Comparison of ENCODE assay signal across 25 mouse cellular contexts in the genomic region with DNA sequence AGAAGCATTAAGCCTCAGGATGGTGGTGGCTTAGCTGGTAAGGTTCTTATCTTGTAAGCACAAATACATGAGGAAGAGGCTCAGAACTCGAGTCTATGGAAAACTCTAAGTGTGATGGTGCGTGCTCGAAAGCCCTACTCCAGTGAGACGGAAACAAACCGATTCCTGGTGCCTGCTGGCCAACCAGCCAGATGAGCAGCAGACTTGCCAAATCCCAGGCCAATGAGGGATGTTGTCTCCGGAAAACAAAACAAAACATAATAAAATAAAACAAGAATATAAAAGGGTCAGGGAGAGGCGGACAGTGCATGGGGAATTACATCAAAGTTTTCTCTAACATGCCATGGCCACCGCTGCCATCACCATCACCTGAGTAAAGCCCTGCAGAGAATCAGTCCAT.
A peak's percentile ranks its signal among the peaks of the same experiment; 100 is the strongest.
DNase-seq lines count a peak whose midpoint lies in the region; ATAC-seq and TF ChIP-seq lines count a peak whose summit lies in the region.
"Had no signal": no experiment of that assay in that cellular context is flagged by ENCODE, and none has a peak within 500 bp of the region (broad histone marks: within the 10 kb centered on the region; RNA-seq: fewer than 3 reads in every experiment).

No protein-coding gene starts in this region.

- H3K27me3 ChIP-seq in heart, adult 2 months (ENCODE audit: control insufficient read depth, insufficient read depth, low read length), result no peaks in the 10 kb centered on the region
- no peaks in the 10 kb centered on the region for H3K27me3 ChIP-seq in heart, embryonic 15.5 days
- no peaks in the 10 kb centered on the region for H3K27me3 ChIP-seq in midbrain, embryonic 15.5 days (replicated peaks)
- H3K27me3 ChIP-seq in midbrain, embryonic 16.5 days (ENCODE audit: control insufficient read depth, insufficient read depth, low read depth, low read length), result no peaks in the 10 kb centered on the region
- H3K27me3 ChIP-seq: hindbrain, embryonic 13.5 days; neural tube, embryonic 15.5 days; stomach, embryonic 15.5 days had no signal

- TF ChIP-seq EP300 in heart, adult 2 months (IDR thresholded peaks at IDR 0.05; ENCODE audit: insufficient read depth, low read depth, low read length), result no peak

- TF ChIP-seq POLR2A in heart, adult 2 months (IDR thresholded peaks at IDR 0.05; ENCODE audit: insufficient read depth, low read depth, low read length), result no peak

- H3K36me3 ChIP-seq in heart, adult 2 months (ENCODE audit: control insufficient read depth, insufficient read depth, low read length), result peaks cover 13% of the 10 kb centered on the region
- 0 out of 2 replicates have a peak, but pooled peaks cover 4% of the 10 kb centered on the region for H3K36me3 ChIP-seq in heart, embryonic 15.5 days
- no peaks in the 10 kb centered on the region for H3K36me3 ChIP-seq in midbrain, embryonic 15.5 days (replicated peaks)
- H3K36me3 ChIP-seq in midbrain, embryonic 16.5 days (ENCODE audit: control insufficient read depth, insufficient read depth, low read length), result no peaks in the 10 kb centered on the region
- H3K36me3 ChIP-seq: hindbrain, embryonic 13.5 days; neural tube, embryonic 15.5 days had no signal

- DNase-seq in heart, adult 2 months, result no peak
- no peak for DNase-seq in heart, adult 9 months (ENCODE audit: low spot score in 2 of 2)
- no peak for DNase-seq in heart, postnatal 14 days
- DNase-seq: adrenal gland, postnatal 25 days; B cell, adult 2 months; cerebellum, adult 11-12 months; gastrocnemius, postnatal 36 days; heart, postnatal 10 days; kidney, adult 8-10 months; layer of hippocampus, postnatal 36 days; liver; lung, adult 2 months; lung, postnatal 10 days; retina, postnatal 1 day; right cerebral cortex, postnatal 25 days had no signal

- no peaks in the 10 kb centered on the region for H3K9me3 ChIP-seq in heart, embryonic 15.5 days (replicated peaks)
- H3K9me3 ChIP-seq in midbrain, embryonic 15.5 days, result no peaks in the 10 kb centered on the region
- no peaks in the 10 kb centered on the region for H3K9me3 ChIP-seq in midbrain, embryonic 16.5 days (replicated peaks; ENCODE audit: control insufficient read depth, low read length, poor library complexity, severe bottlenecking)
- H3K9me3 ChIP-seq: hindbrain, embryonic 13.5 days; neural tube, embryonic 15.5 days; stomach, embryonic 15.5 days had no signal

- H3K9ac ChIP-seq in heart, adult 2 months (ENCODE audit: low read depth, low read length), result no peak overlapping the region
- H3K9ac ChIP-seq in heart, embryonic 15.5 days, result no peak overlapping the region
- H3K9ac ChIP-seq in midbrain, embryonic 15.5 days, result no peak overlapping the region
- H3K9ac ChIP-seq in midbrain, embryonic 16.5 days (ENCODE audit: low read depth, low read length), result no peak overlapping the region
- H3K9ac ChIP-seq: hindbrain, embryonic 13.5 days; liver, embryonic 14.5 days; neural tube, embryonic 15.5 days; stomach, embryonic 15.5 days had no signal

- H3K79me2 ChIP-seq in heart, adult 2 months (replicated peaks; ENCODE audit: control insufficient read depth, insufficient read depth, low read length), result peaks cover 5% of the 10 kb centered on the region; the same call in 1 of the 2 replicates

- 65% methylated on average over 8 of the region's 8 CpGs for WGBS in heart, adult 2 months
- WGBS in heart, embryonic 15.5 days, result 74% methylated on average over 8 of the region's 8 CpGs
- 86% methylated on average over 8 of the region's 8 CpGs for WGBS in midbrain, embryonic 15.5 days
- 80% methylated on average over 8 of the region's 8 CpGs for WGBS in midbrain, embryonic 16.5 days

- peaks cover 19% of the 10 kb centered on the region for H3K4me1 ChIP-seq in heart, adult 2 months (ENCODE audit: control insufficient read depth, insufficient read depth, low read length)
- H3K4me1 ChIP-seq in heart, embryonic 15.5 days (replicated peaks), result peaks cover 49% of the 10 kb centered on the region
- H3K4me1 ChIP-seq in midbrain, embryonic 15.5 days, result peaks cover 28% of the 10 kb centered on the region
- peaks cover 27% of the 10 kb centered on the region for H3K4me1 ChIP-seq in midbrain, embryonic 16.5 days (ENCODE audit: control insufficient read depth, insufficient read depth, low read length)
- H3K4me1 ChIP-seq: stomach, embryonic 15.5 days had no signal

- no peak overlapping the region for H3K4me3 ChIP-seq in heart, adult 2 months
- no peak overlapping the region for H3K4me3 ChIP-seq in heart, embryonic 15.5 days
- no peak overlapping the region for H3K4me3 ChIP-seq in midbrain, embryonic 15.5 days
- H3K4me3 ChIP-seq in midbrain, embryonic 16.5 days (ENCODE audit: low read depth, low read length), result no peak overlapping the region
- H3K4me3 ChIP-seq: hindbrain, embryonic 13.5 days; neural tube, embryonic 15.5 days; stomach, embryonic 15.5 days had no signal

- no peak for ATAC-seq in heart, embryonic 15.5 days (replicated peaks; ENCODE audit: insufficient number of reproducible peaks, insufficient read depth, low FRiP score, low read depth)
- no peak for ATAC-seq in midbrain, embryonic 15.5 days (replicated peaks)
- no peak for ATAC-seq in midbrain, embryonic 16.5 days
- ATAC-seq: forebrain, embryonic 14.5 days; intestine, embryonic 16.5 days had no signal

- no peak for TF ChIP-seq CTCF in heart, adult 2 months (IDR thresholded peaks at IDR 0.05)

- H3K4me2 ChIP-seq in heart, embryonic 15.5 days, result no peak overlapping the region
- H3K4me2 ChIP-seq in midbrain, embryonic 15.5 days, result no peak overlapping the region
- no peak overlapping the region for H3K4me2 ChIP-seq in midbrain, embryonic 16.5 days (ENCODE audit: low read length)
- H3K4me2 ChIP-seq: hindbrain, embryonic 13.5 days; neural tube, embryonic 15.5 days; stomach, embryonic 15.5 days had no signal

- H3K27ac ChIP-seq in heart, adult 2 months, result peak overlapping the region; percentile 81
- H3K27ac ChIP-seq in heart, embryonic 15.5 days, result peak overlapping the region; percentile 48
- peak overlapping the region; percentile 75; the same call in 1 of the 2 replicates for H3K27ac ChIP-seq in midbrain, embryonic 15.5 days
- peak overlapping the region; percentile 71 for H3K27ac ChIP-seq in midbrain, embryonic 16.5 days (ENCODE audit: low read length)
- H3K27ac ChIP-seq: kidney, postnatal 0 days; liver, embryonic 14.5 days; neural tube, embryonic 15.5 days; stomach, embryonic 15.5 days had no signal

- intact Hi-C loops in heart, adult 2 months (cut with DNase I), result no loop called here
- intact Hi-C loops in heart, postnatal 14 days (cut with DNase I), result no loop called here
